Mouse (Mus musculus): ENCODE data around the gene Slc25a39. TPM values are rescaled to one million over a fixed set of nuclear protein-coding genes. Genes with fewer than 3 reads are reported as not detected.

Gene Slc25a39
- total and polyA plus RNA-seq, 3 experiments: 183 to 325 TPM; not detected in 1

- Histone ChIP-seq H3K9me3 (replicated peaks; ENCODE audit: insufficient read depth, low read length) (no peaks in the 10 kb centered on the region), H3K36me3 (ENCODE audit: control insufficient read depth in 1 of 2, insufficient read depth in 2 of 2, low read length in 2 of 2) (peaks cover 0 to 2% of the 10 kb centered on the region in 2 experiments; a peak in 2 of 4 replicates), H3K79me2 (ENCODE audit: control insufficient read depth, insufficient read depth, low read length, poor library complexity) (no peaks in the 10 kb centered on the region; the same call in 1 of the 2 replicates), H3K9ac (ENCODE audit: control insufficient read depth, low read depth, low read length, poor library complexity, severe bottlenecking) (no peak overlapping the region), H3K4me1 (ENCODE audit: control insufficient read depth in 1 of 2, insufficient read depth in 2 of 2, low read length in 2 of 2) (peaks cover 3 to 12% of the 10 kb centered on the region in 2 experiments; a peak in 3 of 4 replicates), H3K27ac (ENCODE audit: control insufficient read depth, low read depth, low read length) (no peak overlapping the region), H3K27me3 (ENCODE audit: control insufficient read depth in 1 of 2, insufficient read depth in 2 of 2, low read length in 2 of 2) (no peaks in the 10 kb centered on the region), H3K4me3 (ENCODE audit: control insufficient read depth in 1 of 2, insufficient read depth in 1 of 2, low read depth in 2 of 2, low read length in 2 of 2) (no peak overlapping the region)
- DNase-seq (ENCODE audit: low read depth, low spot score): no peak
- TF ChIP-seq MXI1 (IDR thresholded peaks at IDR 0.05; ENCODE audit: low read depth, low read length) (no peak), GABPA (IDR thresholded peaks at IDR 0.05; ENCODE audit: low read depth, low read length) (no peak), TAL1 (IDR thresholded peaks at IDR 0.05; ENCODE audit: low read length) (no peak), KAT2A (conservative IDR thresholded peaks at IDR 0.05; ENCODE audit: low read depth, low read length) (no peak), MAX (IDR thresholded peaks at IDR 0.05; ENCODE audit: low read length) (no peak), POLR2AphosphoS5 (IDR thresholded peaks at IDR 0.05; ENCODE audit: borderline replicate concordance, low read depth, low read length) (no peak), EP300 (IDR thresholded peaks at IDR 0.05; ENCODE audit: low read depth in 1 of 2, low read length in 2 of 2) (no peak), ZC3H11A (IDR thresholded peaks at IDR 0.05; ENCODE audit: low read depth, low read length) (no peak), HCFC1 (IDR thresholded peaks at IDR 0.05; ENCODE audit: low read depth, low read length) (no peak), POLR2A (IDR thresholded peaks at IDR 0.05; ENCODE audit: control insufficient read depth in 1 of 2, insufficient read depth in 1 of 2, low read depth in 1 of 2, low read length in 2 of 2, poor library complexity in 1 of 2) (no peak), GATA1 (IDR thresholded peaks at IDR 0.05; ENCODE audit: low read depth, low read length) (no peak)
Measured at GRCm38 (mm10) chr11:102435754-102436470, 28.2 kb upstream of the Slc25a39 start.

GRCm38 (mm10) chr11:102434816-102435705, 27.3 kb upstream of the Slc25a39 start:
- Histone ChIP-seq H3K9ac (ENCODE audit: control insufficient read depth, low read depth, low read length, poor library complexity, severe bottlenecking) (no peak overlapping the region), H3K27me3 (ENCODE audit: control insufficient read depth in 1 of 2, insufficient read depth in 2 of 2, low read length in 2 of 2) (no peaks in the 10 kb centered on the region), H3K9me3 (replicated peaks; ENCODE audit: insufficient read depth, low read length) (no peaks in the 10 kb centered on the region), H3K4me1 (ENCODE audit: control insufficient read depth in 1 of 2, insufficient read depth in 2 of 2, low read length in 2 of 2) (peaks cover 3 to 12% of the 10 kb centered on the region in 2 experiments; a peak in 3 of 4 replicates), H3K36me3 (ENCODE audit: control insufficient read depth in 1 of 2, insufficient read depth in 2 of 2, low read length in 2 of 2) (peaks cover 0 to 2% of the 10 kb centered on the region in 2 experiments; a peak in 2 of 4 replicates), H3K79me2 (ENCODE audit: control insufficient read depth, insufficient read depth, low read length, poor library complexity) (peaks cover 2% of the 10 kb centered on the region; the same call in 1 of the 2 replicates), H3K27ac (ENCODE audit: control insufficient read depth, low read depth, low read length) (no peak overlapping the region), H3K4me3 (ENCODE audit: control insufficient read depth in 1 of 2, insufficient read depth in 1 of 2, low read depth in 2 of 2, low read length in 2 of 2) (no peak overlapping the region)
- DNase-seq (ENCODE audit: low read depth, low spot score): no peak
- TF ChIP-seq MAZ (IDR thresholded peaks at IDR 0.05; ENCODE audit: low read depth, low read length): no peak
- no peak for TF ChIP-seq RCOR1 (IDR thresholded peaks at IDR 0.05; ENCODE audit: low read depth, low read length)
- TF ChIP-seq USF2 (IDR thresholded peaks at IDR 0.05; ENCODE audit: borderline replicate concordance in 1 of 2, insufficient read depth in 1 of 2, low read depth in 1 of 2, low read length in 2 of 2): no peak
- TF ChIP-seq KAT2A (conservative IDR thresholded peaks at IDR 0.05; ENCODE audit: low read depth, low read length): no peak
- TF ChIP-seq ELF1 (IDR thresholded peaks at IDR 0.05; ENCODE audit: low read depth, low read length): no peak
- no peak for TF ChIP-seq ZKSCAN1 (IDR thresholded peaks at IDR 0.05; ENCODE audit: low read depth, low read length)
- TF ChIP-seq TCF12 (IDR thresholded peaks at IDR 0.05; ENCODE audit: low read depth, low read length): no peak
- no peak for TF ChIP-seq UBTF (IDR thresholded peaks at IDR 0.05; ENCODE audit: borderline replicate concordance, insufficient read depth, low read depth, low read length)
- TF ChIP-seq TBP (IDR thresholded peaks at IDR 0.05; ENCODE audit: low read depth, low read length): no peak
- no peak for TF ChIP-seq ETS1 (IDR thresholded peaks at IDR 0.05; ENCODE audit: low read depth, low read length)
- TF ChIP-seq GABPA (IDR thresholded peaks at IDR 0.05; ENCODE audit: low read depth, low read length): no peak
- TF ChIP-seq EP300 (IDR thresholded peaks at IDR 0.05; ENCODE audit: low read depth in 1 of 2, low read length in 2 of 2): no peak
- no peak for TF ChIP-seq ZNF384 (IDR thresholded peaks at IDR 0.05; ENCODE audit: low read depth, low read length)

All from MEL (cell line).